Comparison of ENCODE assay signal across 8 mouse cellular contexts in the genomic region with DNA sequence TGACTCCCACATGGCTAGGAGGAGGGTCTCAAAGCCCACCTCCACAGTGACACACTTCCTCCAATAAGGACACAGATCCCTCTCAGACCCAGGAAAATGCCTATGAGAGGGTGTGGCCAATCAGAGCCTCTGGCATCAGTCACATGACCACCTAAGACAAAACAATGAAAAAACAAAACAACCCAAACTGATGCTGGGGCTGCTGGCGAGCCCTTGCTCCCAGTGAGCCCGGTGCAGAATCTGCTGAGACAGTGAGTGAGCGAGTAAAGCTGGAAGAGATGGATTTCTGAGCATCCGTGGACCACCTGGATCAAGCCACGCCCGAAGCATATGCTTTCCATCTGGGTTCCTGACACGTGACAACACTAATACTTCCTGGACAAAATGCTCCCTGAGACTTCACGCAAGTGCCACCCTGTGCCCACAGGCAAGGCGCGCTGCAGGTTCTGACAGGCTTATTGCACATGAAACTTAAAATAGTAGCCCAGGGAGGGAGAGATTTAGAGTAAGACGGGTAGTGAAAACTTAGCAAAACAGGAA. TPM values are rescaled to one million over a fixed set of nuclear protein-coding genes. Genes with fewer than 3 reads are reported as not detected.
DNase-seq lines count a peak whose midpoint lies in the region; ATAC-seq lines count a peak whose summit lies in the region.

No protein-coding gene starts in this region.

- DNase-seq in cerebellum, postnatal 14 days, result peak; percentile 35 to 53
- no peak for DNase-seq in cerebellum, adult 9-10 months
- DNase-seq in B cell, adult 2 months, result peak; percentile 12 to 18
- DNase-seq in forebrain, embryonic 10.5 days (ENCODE audit: extremely low spot score, low spot score), result peak; percentile 51
- DNase-seq in limb, embryonic 10.5 days (ENCODE audit: low spot score), result peak; percentile 75
- no peak for DNase-seq in left cerebral cortex, postnatal 14 days (ENCODE audit: low spot score in 2 of 2)
- no peak for DNase-seq in adrenal gland, postnatal 25 days

- H3K27ac ChIP-seq in forebrain, embryonic 10.5 days, result peak overlapping the region; percentile 80
- H3K27ac ChIP-seq in limb, embryonic 10.5 days, result peak overlapping the region; percentile 91
- no peak overlapping the region for H3K27ac ChIP-seq in neural tube, embryonic 12.5 days

- H3K4me2 ChIP-seq in neural tube, embryonic 12.5 days (replicated peaks), result peak overlapping the region; percentile 55

- H3K36me3 ChIP-seq in forebrain, embryonic 10.5 days (replicated peaks), result no peaks in the 10 kb centered on the region
- H3K36me3 ChIP-seq in limb, embryonic 10.5 days, result no peaks in the 10 kb centered on the region
- no peaks in the 10 kb centered on the region for H3K36me3 ChIP-seq in neural tube, embryonic 12.5 days

- peaks cover 8% of the 10 kb centered on the region for H3K4me1 ChIP-seq in forebrain, embryonic 10.5 days
- H3K4me1 ChIP-seq in limb, embryonic 10.5 days, result peaks cover 8% of the 10 kb centered on the region
- H3K4me1 ChIP-seq in neural tube, embryonic 12.5 days, result no peaks in the 10 kb centered on the region

- H3K9ac ChIP-seq in neural tube, embryonic 12.5 days, result no peak overlapping the region

- peak overlapping the region; percentile 51 for H3K4me3 ChIP-seq in forebrain, embryonic 10.5 days
- peak overlapping the region; percentile 55 for H3K4me3 ChIP-seq in limb, embryonic 10.5 days
- H3K4me3 ChIP-seq in neural tube, embryonic 12.5 days, result peak overlapping the region; percentile 33

- WGBS in forebrain, embryonic 10.5 days, result 26% methylated on average over 11 of the region's 11 CpGs
- WGBS in limb, embryonic 10.5 days, result 24% methylated on average over 11 of the region's 11 CpGs
- WGBS in neural tube, embryonic 12.5 days, result 32% methylated on average over 11 of the region's 11 CpGs

- H3K27me3 ChIP-seq in forebrain, embryonic 10.5 days (ENCODE audit: poor library complexity, severe bottlenecking), result no peaks in the 10 kb centered on the region
- H3K27me3 ChIP-seq in limb, embryonic 10.5 days (ENCODE audit: low read depth, poor library complexity, severe bottlenecking), result no peaks in the 10 kb centered on the region
- no peaks in the 10 kb centered on the region for H3K27me3 ChIP-seq in neural tube, embryonic 12.5 days (replicated peaks)

- no peaks in the 10 kb centered on the region for H3K9me3 ChIP-seq in forebrain, embryonic 10.5 days
- H3K9me3 ChIP-seq in limb, embryonic 10.5 days (replicated peaks), result no peaks in the 10 kb centered on the region
- no peaks in the 10 kb centered on the region for H3K9me3 ChIP-seq in neural tube, embryonic 12.5 days

- intact Hi-C loops in left cerebral cortex, postnatal 14 days (cut with DNase I), result no loop called here

- ATAC-seq in neural tube, embryonic 12.5 days (ENCODE audit: low FRiP score, low read depth), result peak; percentile 88

RNA-seq across cellular contexts. Expression of gene Fhad1, which starts 16.5 kb away (rescaled TPM):
- 0.39 and 0.50 TPM in 2 replicates for polyA plus RNA-seq in forebrain, embryonic 10.5 days (2016; fragmentation: Nextera tagmentation; extraction: Ambion mirVana)
- 0.19 and 0.24 TPM in 2 replicates for polyA plus RNA-seq in limb, embryonic 10.5 days (2016; fragmentation: Nextera tagmentation; extraction: Ambion mirVana)
- 2.9 and 4.1 TPM in 2 replicates for polyA plus RNA-seq in neural tube, embryonic 12.5 days (2016; fragmentation: Nextera tagmentation; extraction: Ambion mirVana)
- 1 to 10 TPM; 2.7 to 2.9 TPM for total RNA-seq in left cerebral cortex, postnatal 14 days (2021)
- 0.91 TPM in 1 of 2 replicates, not detected in the other for total RNA-seq in adrenal gland, postnatal 25 days (2021)

Comparison
In these comparisons a context has a peak if more than half of its experiments do, and no peak if none do; other contexts are left out.
1. DNase-seq: peak in cerebellum, postnatal 14 days (2 of 2), B cell, adult 2 months (2 of 2), forebrain, embryonic 10.5 days (single experiment) and limb, embryonic 10.5 days (single experiment); none in cerebellum, adult 9-10 months (single experiment), left cerebral cortex, postnatal 14 days (0 of 2) and adrenal gland, postnatal 25 days (single experiment).
2. Peak in every context shown above with its lines, with median percentiles within 50 percentile points of each other: H3K4me3 ChIP-seq.